Mouse (Mus musculus): ENCODE data around the gene Ankrd13d. TPM values are rescaled to one million over a fixed set of nuclear protein-coding genes. Genes with fewer than 3 reads are reported as not detected.

Gene Ankrd13d
- polyA plus RNA-seq, 1 experiment from 2014 or later = 2.0 TPM

- TF ChIP-seq CTCF (IDR thresholded peaks at IDR 0.05) (no peak), EP300 (IDR thresholded peaks at IDR 0.05) (0 out of 2 replicates have a peak, but pooled peaks have one; percentile 14)
- WGBS = 11% methylated on average over 26 of the region's 26 CpGs
These were observed 51.4 kb downstream of the Ankrd13d start, which contains the start of gene Pold4 for GRCm38 (mm10) chr19:4231253-4232185. Gene Pold4 (plus strand): TSS chr19:4231899.

GRCm38 (mm10) chr19:4230415-4230814, 52.5 kb downstream of the Ankrd13d start:
- 60% methylated on average over 8 of the region's 8 CpGs for WGBS
- DNase-seq (ENCODE audit: low spot score) = peak; percentile 24
- peak overlapping the region; percentile 15; the same call in 1 of the 2 replicates for H3K27ac ChIP-seq (ENCODE audit: low read length)
- no peaks in the 10 kb centered on the region for H3K27me3 ChIP-seq (replicated peaks; ENCODE audit: insufficient read depth, low read length)
- no peaks in the 10 kb centered on the region for H3K9me3 ChIP-seq (ENCODE audit: low read length)
- no peak overlapping the region for H3K4me2 ChIP-seq (replicated peaks; ENCODE audit: low read depth, low read length)
- H3K4me3 ChIP-seq (ENCODE audit: low read depth, low read length) = no peak overlapping the region
- H3K4me1 ChIP-seq (ENCODE audit: insufficient read depth, low read depth, low read length) = peaks cover 7% of the 10 kb centered on the region; the same call in 1 of the 2 replicates
- no peaks in the 10 kb centered on the region for H3K36me3 ChIP-seq (ENCODE audit: insufficient read depth, low read length)
- no peak for TF ChIP-seq EP300 (IDR thresholded peaks at IDR 0.05)
- TF ChIP-seq CTCF (IDR thresholded peaks at IDR 0.05) = no peak
- H3K9ac ChIP-seq (replicated peaks; ENCODE audit: low read depth) = no peak overlapping the region
- no peak for ATAC-seq

More at GRCm38 (mm10) chr19:4231253-4232185, 51.4 kb downstream of the Ankrd13d start, which contains the start of gene Pold4:
- peaks cover 7% of the 10 kb centered on the region; the same call in 1 of the 2 replicates for H3K4me1 ChIP-seq (ENCODE audit: insufficient read depth, low read depth, low read length)
- ATAC-seq (peak; percentile 93), DNase-seq (ENCODE audit: low spot score) (peak; percentile 99)
- peak within 1 kb of the TSS; percentile 49 for H3K4me3 ChIP-seq (ENCODE audit: low read depth, low read length)
- H3K9me3 ChIP-seq (ENCODE audit: low read length) = no peaks in the 10 kb centered on the region
- peak within 1 kb of the TSS; percentile 51 for H3K9ac ChIP-seq (replicated peaks; ENCODE audit: low read depth)
- H3K27ac ChIP-seq (ENCODE audit: low read length) = peak within 1 kb of the TSS; percentile 95
- no peaks in the 10 kb centered on the region for H3K36me3 ChIP-seq (ENCODE audit: insufficient read depth, low read length)
- H3K27me3 ChIP-seq (replicated peaks; ENCODE audit: insufficient read depth, low read length) = no peaks in the 10 kb centered on the region
- peak within 1 kb of the TSS; percentile 68 for H3K4me2 ChIP-seq (replicated peaks; ENCODE audit: low read depth, low read length)

- Histone ChIP-seq H3K4me3 (ENCODE audit: low read depth, low read length) (no peak overlapping the region), H3K27me3 (replicated peaks; ENCODE audit: insufficient read depth, low read length) (no peaks in the 10 kb centered on the region), H3K9ac (replicated peaks; ENCODE audit: low read depth) (no peak overlapping the region), H3K36me3 (ENCODE audit: insufficient read depth, low read length) (no peaks in the 10 kb centered on the region), H3K9me3 (ENCODE audit: low read length) (no peaks in the 10 kb centered on the region), H3K27ac (ENCODE audit: low read length) (no peak overlapping the region), H3K4me2 (replicated peaks; ENCODE audit: low read depth, low read length) (no peak overlapping the region), H3K4me1 (ENCODE audit: insufficient read depth, low read depth, low read length) (peaks cover 7% of the 10 kb centered on the region; the same call in 1 of the 2 replicates)
- ATAC-seq (no peak), DNase-seq (ENCODE audit: low spot score) (no peak)
- WGBS = 30% methylated on average over 7 of the region's 9 CpGs
- no peak for TF ChIP-seq EP300 (IDR thresholded peaks at IDR 0.05)
- TF ChIP-seq CTCF (IDR thresholded peaks at IDR 0.05) = no peak
These were observed 53.4 kb downstream of the Ankrd13d start for GRCm38 (mm10) chr19:4229451-4230076.

- H3K4me2 ChIP-seq (replicated peaks; ENCODE audit: low read depth, low read length) = no peak overlapping the region
- ATAC-seq = no peak
- TF ChIP-seq CTCF (IDR thresholded peaks at IDR 0.05) = no peak
- no peak for TF ChIP-seq EP300 (IDR thresholded peaks at IDR 0.05)
- H3K36me3 ChIP-seq (ENCODE audit: insufficient read depth, low read length) = no peaks in the 10 kb centered on the region
- no peaks in the 10 kb centered on the region for H3K27me3 ChIP-seq (replicated peaks; ENCODE audit: insufficient read depth, low read length)
- DNase-seq (ENCODE audit: low spot score) = no peak
- H3K9me3 ChIP-seq (ENCODE audit: low read length) = no peaks in the 10 kb centered on the region
- H3K9ac ChIP-seq (replicated peaks; ENCODE audit: low read depth) = no peak overlapping the region
- 68% methylated on average over 4 of the region's 4 CpGs for WGBS
- H3K4me1 ChIP-seq (ENCODE audit: insufficient read depth, low read depth, low read length) = peaks cover 7% of the 10 kb centered on the region; the same call in 1 of the 2 replicates
- no peak overlapping the region for H3K27ac ChIP-seq (ENCODE audit: low read length)
- no peak overlapping the region for H3K4me3 ChIP-seq (ENCODE audit: low read depth, low read length)
These were observed 54.0 kb downstream of the Ankrd13d start for GRCm38 (mm10) chr19:4228891-4229290.

- no peak overlapping the region for H3K9ac ChIP-seq (replicated peaks; ENCODE audit: low read depth)
- TF ChIP-seq EP300 (IDR thresholded peaks at IDR 0.05) (no peak), CTCF (IDR thresholded peaks at IDR 0.05) (peak; percentile 98)
- ATAC-seq = peak; percentile 11
- no peaks in the 10 kb centered on the region for H3K27me3 ChIP-seq (replicated peaks; ENCODE audit: insufficient read depth, low read length)
- no peak overlapping the region for H3K4me3 ChIP-seq (ENCODE audit: low read depth, low read length)
- no peak overlapping the region for H3K27ac ChIP-seq (ENCODE audit: low read length)
- H3K4me1 ChIP-seq (ENCODE audit: insufficient read depth, low read depth, low read length) = peaks cover 7% of the 10 kb centered on the region; the same call in 1 of the 2 replicates
- peak; percentile 93 for DNase-seq (ENCODE audit: low spot score)
- no peaks in the 10 kb centered on the region for H3K36me3 ChIP-seq (ENCODE audit: insufficient read depth, low read length)
- H3K4me2 ChIP-seq (replicated peaks; ENCODE audit: low read depth, low read length) = no peak overlapping the region
- no peaks in the 10 kb centered on the region for H3K9me3 ChIP-seq (ENCODE audit: low read length)
- 11% methylated on average over 8 of the region's 8 CpGs for WGBS
These were observed 54.9 kb downstream of the Ankrd13d start for GRCm38 (mm10) chr19:4227894-4228678.
